Mouse (Mus musculus) hindbrain, embryonic 12.5 days (tissue): ENCODE data around the gene Slc38a6. TPM values are rescaled to one million over a fixed set of nuclear protein-coding genes. Genes with fewer than 3 reads are reported as not detected.

Source experiments
- ATAC-seq: fragments of 200-750 bp; cut with Nextera tagmentation; 2 replicates; pipeline ENCODE4 v1.8.0; 2017; ENCODE audit warnings: moderate TSS enrichment; ENCODE audit not compliant: low FRiP score
- H3K27ac ChIP-seq: fragments of 300-500 bp; sonication (generic); 2 replicates; pipeline ENCODE4 v1.5.1; 2016; ENCODE audit warnings: mild to moderate bottlenecking
- H3K27me3 ChIP-seq: fragments of 300-500 bp; sonication (generic); 2 replicates; pipeline ENCODE4 v1.6.1; 2016; ENCODE audit warnings: mild to moderate bottlenecking
- H3K36me3 ChIP-seq: fragments of 300-500 bp; sonication (generic); 2 replicates; pipeline ENCODE4 v1.6.1; 2016; ENCODE audit warnings: mild to moderate bottlenecking
- H3K4me1 ChIP-seq: fragments of 300-500 bp; sonication (generic); 2 replicates; pipeline ENCODE4 v1.6.1; 2016
- H3K4me2 ChIP-seq: fragments of 300-500 bp; sonication (generic); replicated peaks from 2 replicates; pipeline ENCODE4 v1.6.1; 2016; ENCODE audit warnings: mild to moderate bottlenecking
- H3K4me3 ChIP-seq: fragments of 300-500 bp; sonication (generic); 2 replicates; pipeline ENCODE4 v1.5.1; 2016; ENCODE audit warnings: mild to moderate bottlenecking
- H3K9ac ChIP-seq: fragments of 300-500 bp; sonication (generic); 2 replicates; pipeline ENCODE4 v1.6.1; 2016; ENCODE audit warnings: mild to moderate bottlenecking, moderate library complexity
- H3K9me3 ChIP-seq: fragments of 300-500 bp; sonication (generic); replicated peaks from 2 replicates; pipeline ENCODE4 v1.6.1; 2016; ENCODE audit warnings: mild to moderate bottlenecking
- WGBS: fragments of 180-500 bp; shearing (Covaris S2); methylation state at CpG from one replicate; pipeline ENCODE4 v1.1.7; 2016; 5-methylcytosine and 5-hydroxymethylcytosine counted together
- polyA plus RNA-seq: library from polyadenylated mRNA; unstranded; fragments of >200 nt; fragmentation: Nextera tagmentation; extraction: Ambion mirVana; gene quantifications from 2 replicates; pipeline ENCODE4 v1.2.1, GENCODE M21; 2016

Gene Slc38a6
- polyA plus RNA-seq, 1 experiment from 2014 or later: 12.1 TPM

GRCm38 (mm10) chr12:73402851-73403665, 116.5 kb downstream of the Slc38a6 start:
- WGBS: 84% methylated on average over 11 of the region's 11 CpGs
- H3K27me3 ChIP-seq: no peaks in the 10 kb centered on the region
- no peaks in the 10 kb centered on the region for H3K9me3 ChIP-seq

More at GRCm38 (mm10) chr12:73402851-73403665, 116.5 kb downstream of the Slc38a6 start:
- no peak overlapping the region for H3K27ac ChIP-seq
- peaks cover 14% of the 10 kb centered on the region for H3K4me1 ChIP-seq
- H3K36me3 ChIP-seq: no peaks in the 10 kb centered on the region
- ATAC-seq: no peak
- H3K4me2 ChIP-seq: no peak overlapping the region
- H3K9ac ChIP-seq: no peak overlapping the region
- no peak overlapping the region for H3K4me3 ChIP-seq

Other genes starting within 250 kb of the Slc38a6 start
- gene Six1, start 232.9 kb upstream of the Slc38a6 start, polyA plus RNA-seq: 36.0 and 36.9 TPM in 2 replicates
- 6.0 and 6.4 TPM in 2 replicates for gene Six4, start 173.3 kb upstream of the Slc38a6 start, polyA plus RNA-seq
- gene Mnat1, start 163.1 kb upstream of the Slc38a6 start, polyA plus RNA-seq: 26.4 and 27.5 TPM in 2 replicates
- gene Trmt5, start 69 bp upstream of the Slc38a6 start, polyA plus RNA-seq: 18.7 and 19.9 TPM in 2 replicates